Mouse (Mus musculus): ENCODE results near the gene Zfp13. TPM values are rescaled to one million over a fixed set of nuclear protein-coding genes. Genes with fewer than 3 reads are reported as not detected.
"Not testable (repeated sequence)": the region's sequence is repeated elsewhere in the genome, so short reads cannot be mapped to it uniquely, and the experiment has no call there.

The Zfp13 gene
- total and polyA plus RNA-seq, 2 experiments from 2014 or later: 23.6 to 47.0 TPM

GRCm38 (mm10) chr17:23601836-23602585 is 2.7 kb upstream of the Zfp13 start:
- no peak overlapping the region for H3K4me2 ChIP-seq (ENCODE audit: low read depth)
- no peaks in the 10 kb centered on the region for H3K4me1 ChIP-seq (ENCODE audit: insufficient read depth)
- no peaks in the 10 kb centered on the region for H3K27me3 ChIP-seq (ENCODE audit: insufficient read depth, low read length)
- H3K4me3 ChIP-seq (ENCODE audit: low read depth, low read length): no peak overlapping the region
- H3K9me3 ChIP-seq (ENCODE audit: low read length): no peaks in the 10 kb centered on the region
- H3K36me3 ChIP-seq (ENCODE audit: insufficient read depth): no peaks in the 10 kb centered on the region
- H3K27ac ChIP-seq (ENCODE audit: low read depth, low read length): no peak overlapping the region
- WGBS: 58% methylated on average over 10 of the region's 10 CpGs
- DNase-seq (no peak), ATAC-seq (no peak)
- H3K9ac ChIP-seq: no peak overlapping the region
- no peak for TF ChIP-seq CTCF (IDR thresholded peaks at IDR 0.05; ENCODE audit: low read depth)

- Histone ChIP-seq H3K9me3 (ENCODE audit: low read length) (no peaks in the 10 kb centered on the region), H3K36me3 (ENCODE audit: insufficient read depth) (no peaks in the 10 kb centered on the region), H3K9ac (no peak within 1 kb of the TSS; the same call in 1 of the 2 replicates), H3K4me1 (ENCODE audit: insufficient read depth) (no peaks in the 10 kb centered on the region), H3K4me3 (ENCODE audit: low read depth, low read length) (no peak within 1 kb of the TSS), H3K4me2 (ENCODE audit: low read depth) (peak within 1 kb of the TSS; percentile 58; the same call in 1 of the 2 replicates), H3K27me3 (ENCODE audit: insufficient read depth, low read length) (no peaks in the 10 kb centered on the region), H3K27ac (ENCODE audit: low read depth, low read length) (no peak within 1 kb of the TSS)
- no peak for DNase-seq
- no peak for ATAC-seq
- TF ChIP-seq CTCF (IDR thresholded peaks at IDR 0.05; ENCODE audit: low read depth): no peak
- 32% methylated on average over 15 of the region's 15 CpGs for WGBS
Measured at GRCm38 (mm10) chr17:23600641-23601622, 1.6 kb upstream of the Zfp13 start, which contains the start of gene Zscan10. Gene Zscan10 (plus strand): TSS chr17:23600856.

DNA sequence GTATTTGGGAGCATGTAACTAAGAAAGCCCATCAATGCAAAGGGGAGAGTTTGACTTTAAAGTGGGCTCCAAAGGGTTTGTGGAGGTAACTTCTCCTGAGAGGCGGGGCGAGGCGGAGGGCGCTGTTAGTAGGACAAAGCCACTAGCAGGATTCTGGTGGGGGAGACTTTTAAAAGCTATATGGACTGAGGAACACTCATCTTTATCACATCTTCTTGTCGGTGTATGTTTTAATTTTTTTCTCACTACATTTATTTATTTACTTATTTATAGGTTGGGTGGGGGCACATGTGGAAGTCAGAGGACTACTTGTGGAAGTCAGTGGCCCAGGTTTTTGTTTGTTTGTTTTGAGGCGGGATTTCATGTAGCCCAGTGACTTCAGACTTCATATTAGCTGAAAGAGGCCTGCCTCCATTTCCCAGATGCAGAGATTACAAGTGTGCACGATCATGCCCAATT is 347 bp upstream of the Zfp13 start:
- DNase-seq: no peak
- H3K27me3 ChIP-seq (ENCODE audit: insufficient read depth, low read length): no peaks in the 10 kb centered on the region
- no peaks in the 10 kb centered on the region for H3K4me1 ChIP-seq (ENCODE audit: insufficient read depth)
- H3K36me3 ChIP-seq (ENCODE audit: insufficient read depth): no peaks in the 10 kb centered on the region
- H3K27ac ChIP-seq (ENCODE audit: low read depth, low read length): peak overlapping the region; percentile 40
- 46% methylated on average over 7 of the region's 7 CpGs for WGBS
- ATAC-seq: no peak
- H3K4me3 ChIP-seq (ENCODE audit: low read depth, low read length): peak overlapping the region; percentile 44
- peak overlapping the region; percentile 58 for H3K4me2 ChIP-seq (ENCODE audit: low read depth)
- TF ChIP-seq CTCF (IDR thresholded peaks at IDR 0.05; ENCODE audit: low read depth): no peak
- no peaks in the 10 kb centered on the region for H3K9me3 ChIP-seq (ENCODE audit: low read length)
- peak overlapping the region; percentile 52 for H3K9ac ChIP-seq

DNA sequence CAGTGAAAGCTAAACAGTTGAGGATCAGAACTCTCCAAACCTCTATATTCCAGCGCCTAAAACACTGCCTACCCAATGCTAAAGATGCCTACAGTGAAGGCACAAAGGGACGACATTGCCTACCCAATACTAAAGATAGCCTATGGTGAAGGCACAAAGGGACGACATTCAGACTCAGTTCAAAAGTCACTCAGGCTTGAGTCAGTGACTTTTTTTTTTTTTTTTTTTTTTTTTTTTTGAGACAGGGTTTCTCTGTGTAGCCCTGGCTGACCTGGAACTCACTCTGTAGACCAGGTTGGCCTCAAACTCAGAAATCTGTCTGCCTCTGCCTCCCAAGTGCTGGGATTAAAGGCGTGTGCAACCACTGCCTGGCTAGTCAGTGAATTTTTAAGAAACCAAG is 4.1 kb downstream of the Zfp13 start:
- WGBS: 70% methylated on average over 4 of the region's 4 CpGs
- H3K4me2 ChIP-seq (ENCODE audit: low read depth); H3K4me3 ChIP-seq (ENCODE audit: low read depth, low read length); H3K9ac ChIP-seq; DNase-seq; H3K36me3 ChIP-seq (ENCODE audit: insufficient read depth); H3K27me3 ChIP-seq (ENCODE audit: insufficient read depth, low read length); ATAC-seq; H3K9me3 ChIP-seq (ENCODE audit: low read length); H3K4me1 ChIP-seq (ENCODE audit: insufficient read depth); H3K27ac ChIP-seq (ENCODE audit: low read depth, low read length): not testable (repeated sequence)

DNA sequence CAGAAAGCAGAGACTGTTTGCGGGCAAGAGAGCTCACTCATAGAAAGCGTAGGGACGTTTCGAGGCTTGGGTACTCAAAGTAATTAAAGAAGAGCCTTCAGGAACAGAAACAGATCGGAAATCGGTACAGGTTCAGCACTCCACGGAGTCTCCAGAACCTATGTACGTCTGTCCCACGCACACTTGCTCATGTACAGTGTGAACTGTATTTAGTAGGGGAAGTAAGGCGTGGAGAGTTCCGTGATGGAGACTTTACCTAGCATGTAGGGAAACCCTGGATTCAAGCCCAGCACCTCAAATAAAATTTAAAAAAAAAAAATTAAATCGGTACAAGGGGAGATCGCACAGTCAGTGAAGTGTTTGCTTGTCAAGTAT is 6.4 kb downstream of the Zfp13 start:
- no peak for DNase-seq
- Histone ChIP-seq H3K27me3 (ENCODE audit: insufficient read depth, low read length) (no peaks in the 10 kb centered on the region), H3K36me3 (ENCODE audit: insufficient read depth) (no peaks in the 10 kb centered on the region), H3K9ac (peak overlapping the region; percentile 64), H3K27ac (ENCODE audit: low read depth, low read length) (peak overlapping the region; percentile 80), H3K4me1 (ENCODE audit: insufficient read depth) (no peaks in the 10 kb centered on the region), H3K4me2 (ENCODE audit: low read depth) (peak overlapping the region; percentile 75), H3K9me3 (ENCODE audit: low read length) (no peaks in the 10 kb centered on the region), H3K4me3 (ENCODE audit: low read depth, low read length) (peak overlapping the region; percentile 46)
- ATAC-seq: peak; percentile 69
- no peak for TF ChIP-seq CTCF (IDR thresholded peaks at IDR 0.05; ENCODE audit: low read depth)
- WGBS: 10% methylated on average over 13 of the region's 13 CpGs

GRCm38 (mm10) chr17:23592208-23592925 is 6.9 kb downstream of the Zfp13 start:
- Histone ChIP-seq H3K27ac (ENCODE audit: low read depth, low read length) (peak overlapping the region; percentile 80), H3K9ac (peak overlapping the region; percentile 64), H3K4me2 (ENCODE audit: low read depth) (peak overlapping the region; percentile 75), H3K9me3 (ENCODE audit: low read length) (no peaks in the 10 kb centered on the region), H3K27me3 (ENCODE audit: insufficient read depth, low read length) (no peaks in the 10 kb centered on the region), H3K4me1 (ENCODE audit: insufficient read depth) (no peaks in the 10 kb centered on the region), H3K4me3 (ENCODE audit: low read depth, low read length) (peak overlapping the region; percentile 46), H3K36me3 (ENCODE audit: insufficient read depth) (no peaks in the 10 kb centered on the region)
- peak; percentile 99 for ATAC-seq
- DNase-seq: peak; percentile 97
- 7% methylated on average over 34 of the region's 34 CpGs for whole genome bisulfite sequencing
- TF ChIP-seq CTCF (IDR thresholded peaks at IDR 0.05; ENCODE audit: low read depth): no peak

All from forebrain, postnatal 0 days (tissue).